Mouse (Mus musculus): ENCODE measurements at regions not wholly inside any gene's neighbourhood (a gene's known extent, or its start where the extent isn't known, plus 50 kb on each side); places are given as distances from the start of the nearest gene placed in this dataset.
"Not testable (repeated sequence)": the region's sequence is repeated elsewhere in the genome, so short reads cannot be mapped to it uniquely, and the experiment has no call there.

- no peak for DNase-seq (ENCODE audit: low spot score in 2 of 2)
Observed at GRCm38 (mm10) chr7:95954511-95954910, 216.5 kb upstream of the Tenm4 start.

DNA sequence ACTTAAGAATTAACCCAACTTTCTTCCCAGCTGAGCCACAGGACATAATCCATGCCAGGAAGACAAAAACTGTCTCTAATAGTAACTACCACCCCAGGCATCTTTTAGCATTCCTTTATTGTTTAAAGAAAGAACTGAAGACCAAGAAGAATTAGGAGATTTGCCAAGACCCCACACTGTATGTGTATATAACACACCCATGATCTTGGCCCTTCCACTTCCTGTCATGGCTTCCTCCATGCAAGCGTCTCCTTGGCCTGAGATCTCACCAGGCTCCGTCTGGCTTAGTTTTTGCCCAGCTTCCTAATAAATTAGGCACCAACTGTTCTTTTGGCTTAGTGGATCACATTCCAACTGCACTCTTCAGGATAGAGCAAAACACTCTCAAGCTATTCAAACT is 215.9 kb upstream of the Tenm4 start:
- DNase-seq (ENCODE audit: low spot score in 2 of 2), result no peak

DNA sequence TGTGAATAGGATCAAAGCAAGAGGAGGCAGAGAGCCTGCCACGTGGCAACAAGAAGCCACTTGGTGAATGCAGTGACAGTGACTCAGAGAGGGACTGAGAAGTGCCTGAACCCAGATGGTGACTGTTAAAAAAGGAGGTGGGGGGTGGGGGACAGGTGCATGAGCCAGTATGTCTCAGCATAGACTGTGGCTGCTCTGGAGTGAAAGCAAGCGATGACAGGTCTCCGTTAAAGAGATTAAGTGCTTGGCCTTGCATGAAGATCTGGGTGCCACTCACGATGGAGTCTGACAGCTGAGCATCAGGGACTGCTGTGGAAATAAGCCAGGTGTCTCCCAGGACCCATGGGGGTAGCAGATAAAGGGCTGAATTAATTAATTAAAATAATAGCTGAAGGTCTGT is 212.0 kb upstream of the Tenm4 start:
- no peak for DNase-seq (ENCODE audit: low spot score in 2 of 2)

GRCm38 (mm10) chr7:95971863-95972262 is 199.2 kb upstream of the Tenm4 start:
- no peak for DNase-seq (ENCODE audit: low spot score in 2 of 2)

GRCm38 (mm10) chr7:95974085-95974484 is 197.0 kb upstream of the Tenm4 start:
- DNase-seq (ENCODE audit: low spot score in 2 of 2), result no peak

DNA sequence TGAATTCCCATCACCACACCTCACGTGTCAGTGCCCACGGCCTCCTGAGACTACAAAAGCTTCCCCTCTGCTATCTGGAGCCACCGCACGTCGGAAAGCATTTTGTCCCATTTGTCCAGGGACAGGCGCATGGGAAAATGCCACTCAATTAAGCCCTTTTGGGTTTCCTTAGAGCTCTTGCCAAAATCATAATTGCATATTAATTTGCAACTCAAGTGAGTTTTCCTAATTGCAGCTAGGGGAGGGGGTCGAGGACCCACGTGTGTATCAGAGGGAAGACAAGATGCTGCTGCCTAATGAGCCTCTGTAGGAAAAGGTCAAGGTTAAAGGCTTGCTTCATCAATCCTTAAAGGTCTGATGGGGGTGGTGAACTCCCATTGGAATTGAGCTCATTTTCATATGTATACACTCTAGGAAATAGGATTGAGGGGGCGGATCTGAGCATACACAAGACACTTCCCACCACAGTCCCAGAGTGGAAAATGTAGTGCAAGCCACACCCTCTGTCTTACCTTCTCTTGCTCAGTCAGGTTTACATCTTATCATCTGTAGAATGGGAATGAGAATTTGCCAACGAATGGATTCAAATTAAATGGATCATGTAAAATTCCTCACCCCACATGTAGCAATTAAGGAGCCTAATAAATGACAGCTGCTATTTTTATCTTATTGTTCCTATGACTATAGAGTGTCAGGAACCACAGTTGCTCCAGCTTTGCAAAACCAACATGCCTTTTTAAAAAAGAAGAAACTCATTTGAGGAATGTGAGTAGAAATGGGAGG is 179.6 kb upstream of the Tenm4 start:
- no peak for DNase-seq (ENCODE audit: low spot score in 2 of 2)

DNA sequence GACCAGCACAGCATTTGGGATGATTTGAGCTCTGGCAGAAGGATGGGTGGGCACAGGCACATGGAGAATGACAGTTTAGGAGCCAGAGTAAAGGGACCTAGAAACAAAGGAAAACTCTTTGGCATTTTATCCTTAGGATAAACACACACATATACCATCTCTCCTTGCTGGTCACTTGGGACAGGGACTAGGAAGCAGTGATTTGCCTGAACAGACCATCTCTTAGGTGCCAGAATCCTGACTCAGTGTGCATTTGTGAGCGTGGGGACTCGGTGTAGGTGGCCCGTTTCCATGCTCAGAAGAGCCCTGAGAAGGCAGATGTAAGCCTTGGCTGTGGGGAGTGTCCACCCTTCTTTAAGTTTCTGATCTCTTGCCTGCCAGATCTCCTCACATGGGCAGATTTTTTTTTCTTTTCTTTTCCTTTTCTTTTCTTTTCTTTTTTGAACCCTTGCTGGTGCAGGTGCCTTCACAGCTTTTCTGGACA is 179.0 kb upstream of the Tenm4 start:
- DNase-seq (ENCODE audit: low spot score in 2 of 2), result no peak

GRCm38 (mm10) chr7:95992521-95992920 is 178.5 kb upstream of the Tenm4 start:
- DNase-seq (ENCODE audit: low spot score in 2 of 2), result no peak

DNA sequence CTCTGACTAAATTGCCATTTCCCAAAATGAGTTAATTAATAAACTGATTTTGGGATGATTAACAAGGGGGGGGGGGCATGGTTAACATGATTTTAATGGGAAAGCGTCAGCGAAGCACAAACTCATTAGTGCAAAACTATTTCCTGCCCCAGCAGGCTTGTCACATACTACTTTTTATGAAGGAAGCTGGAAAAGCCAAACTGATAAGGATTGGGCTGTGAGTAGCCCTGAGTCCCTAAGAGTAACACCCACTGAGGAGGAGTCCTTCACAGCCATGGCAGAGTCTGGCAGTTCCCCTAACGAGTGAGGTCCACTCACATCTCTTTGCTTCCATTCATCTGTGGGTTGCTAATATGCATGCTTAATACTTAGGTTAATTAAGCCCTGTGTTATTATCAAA is 173.9 kb upstream of the Tenm4 start:
- no peak for DNase-seq (ENCODE audit: low spot score in 2 of 2)

DNA sequence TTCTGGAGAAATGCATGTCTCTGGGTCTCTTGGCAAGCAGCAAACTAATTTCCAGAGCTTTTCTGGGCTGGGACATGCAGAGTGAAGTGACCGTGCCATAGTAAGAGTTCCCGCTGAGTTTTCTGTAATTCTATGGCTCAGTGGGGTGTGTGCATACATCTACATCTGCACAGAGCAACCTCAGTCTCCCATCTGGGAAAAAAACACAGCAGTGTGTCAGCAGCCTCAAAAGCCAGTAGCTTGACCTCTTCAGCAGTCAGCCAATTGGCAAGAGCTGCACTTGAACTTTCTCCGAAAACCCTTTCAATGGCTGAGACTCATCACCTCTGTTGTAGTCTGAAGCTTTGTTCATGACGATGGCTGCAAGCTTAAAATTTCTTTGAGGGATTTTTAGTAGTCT is 171.9 kb upstream of the Tenm4 start:
- no peak for DNase-seq (ENCODE audit: low spot score in 2 of 2)

DNA sequence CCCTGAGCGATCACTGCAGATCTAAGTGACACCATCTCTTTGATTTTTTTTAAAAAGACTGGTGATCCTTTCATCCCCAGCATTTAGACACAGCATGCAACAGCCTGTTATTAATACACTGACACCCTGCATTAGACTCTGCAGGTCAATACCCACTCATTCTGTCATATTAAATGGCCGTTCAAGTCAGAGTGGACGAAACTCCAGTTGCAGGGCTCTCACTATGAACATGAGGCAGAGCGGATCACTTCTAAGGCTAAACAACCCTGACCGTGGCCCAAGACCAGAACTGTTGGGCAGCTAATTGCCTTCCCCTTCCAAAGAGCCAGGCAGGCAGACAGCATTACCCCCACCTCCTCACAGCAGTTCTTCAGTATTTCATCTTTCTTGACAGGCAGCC is 168.6 kb upstream of the Tenm4 start:
- no peak for DNase-seq (ENCODE audit: low spot score in 2 of 2)

- no peak for DNase-seq (ENCODE audit: low spot score in 2 of 2)
Observed at GRCm38 (mm10) chr7:96006299-96006698, 164.7 kb upstream of the Tenm4 start.

- peak in 1 of 2 experiments; percentile 22 for DNase-seq (ENCODE audit: low spot score in 2 of 2)
Observed at GRCm38 (mm10) chr7:96013008-96013407, 158.0 kb upstream of the Tenm4 start.

DNA sequence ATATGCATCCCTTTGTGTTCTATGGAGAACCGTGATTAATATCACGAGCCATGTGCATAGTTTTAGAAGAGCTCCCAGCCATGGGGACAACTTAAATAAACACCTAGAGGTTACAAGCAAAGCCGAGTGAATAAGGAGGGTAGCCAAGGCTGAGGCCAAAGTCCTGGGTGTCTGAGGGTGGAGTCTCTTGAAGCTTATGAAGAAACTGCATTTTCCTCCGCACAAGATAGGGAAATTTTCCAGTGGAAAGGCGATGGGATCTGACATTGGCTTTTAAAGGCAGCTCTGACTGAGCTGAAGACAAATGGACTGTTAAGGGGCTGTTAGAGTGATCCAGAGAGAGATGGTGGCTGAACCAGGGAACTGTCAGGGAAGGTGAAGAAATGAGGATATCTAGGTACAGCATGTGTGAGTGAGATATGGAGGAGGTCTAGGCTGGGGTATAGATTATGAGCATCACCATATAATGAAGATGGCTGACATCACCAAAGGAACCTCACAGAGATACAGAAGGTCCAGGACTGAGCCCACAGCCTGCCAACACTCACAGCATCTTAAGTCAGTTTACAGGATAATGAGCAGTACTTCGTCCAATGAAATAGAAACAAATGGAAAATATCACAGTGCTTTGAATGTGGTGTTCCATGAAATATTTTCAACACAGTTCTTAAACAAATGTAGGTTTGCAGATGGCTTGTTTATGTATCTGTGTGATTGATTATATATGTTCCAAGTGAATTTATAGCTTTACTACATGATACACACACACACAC is 153.7 kb upstream of the Tenm4 start:
- no peak for DNase-seq (ENCODE audit: low spot score in 2 of 2)

GRCm38 (mm10) chr7:96024048-96024447 is 147.0 kb upstream of the Tenm4 start:
- no peak for DNase-seq (ENCODE audit: low spot score in 2 of 2)

DNA sequence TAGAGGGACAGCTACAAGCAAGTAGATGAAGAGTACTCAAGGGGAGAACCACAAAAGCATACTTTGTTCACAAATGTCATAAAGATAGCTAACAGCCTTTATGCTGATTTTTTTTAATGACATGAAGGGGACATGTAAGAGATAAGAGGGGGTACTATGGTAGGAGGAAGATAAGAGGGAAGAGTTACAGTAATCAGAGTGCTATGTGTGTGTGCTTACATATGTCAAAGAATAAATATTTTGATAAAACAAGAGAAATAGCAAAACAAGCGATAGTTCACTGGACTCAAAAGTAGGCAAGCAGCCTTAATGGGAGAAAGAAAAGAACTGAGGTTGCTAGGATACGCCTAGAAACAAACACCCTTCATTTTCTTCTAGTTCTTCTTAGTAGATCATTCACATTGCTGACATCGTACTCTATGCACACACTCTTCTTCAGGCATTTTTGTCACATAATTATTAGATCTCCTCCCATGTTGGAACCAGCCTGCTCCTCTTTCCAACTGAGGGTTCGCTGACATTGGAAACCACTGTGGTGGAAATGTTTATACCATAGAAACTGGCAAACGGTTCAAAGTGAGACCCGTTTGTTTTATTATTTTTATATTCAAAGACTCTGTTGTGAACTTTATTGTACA is 144.1 kb upstream of the Tenm4 start:
- DNase-seq (ENCODE audit: low spot score in 2 of 2), result no peak

DNA sequence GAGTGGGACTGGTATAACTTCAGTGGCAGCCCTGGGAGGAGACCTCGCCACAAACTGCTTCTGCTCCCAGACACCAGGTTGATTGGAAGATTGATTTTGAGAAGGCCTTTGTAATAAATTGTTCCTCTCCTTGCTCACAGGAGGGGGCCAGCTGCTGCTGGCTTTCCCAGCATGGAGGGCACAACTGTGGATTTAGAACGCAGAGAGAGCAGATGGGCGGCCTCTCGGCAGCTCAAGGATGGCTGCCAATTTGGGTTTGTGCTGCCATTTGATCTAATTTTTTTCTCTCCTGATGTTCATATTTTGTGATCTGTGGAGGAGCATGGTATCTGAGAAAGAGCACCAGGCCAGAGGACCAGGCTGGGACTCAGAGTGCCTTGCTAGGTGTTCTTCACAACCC is 137.4 kb upstream of the Tenm4 start:
- DNase-seq (ENCODE audit: low spot score in 2 of 2), result no peak

DNA sequence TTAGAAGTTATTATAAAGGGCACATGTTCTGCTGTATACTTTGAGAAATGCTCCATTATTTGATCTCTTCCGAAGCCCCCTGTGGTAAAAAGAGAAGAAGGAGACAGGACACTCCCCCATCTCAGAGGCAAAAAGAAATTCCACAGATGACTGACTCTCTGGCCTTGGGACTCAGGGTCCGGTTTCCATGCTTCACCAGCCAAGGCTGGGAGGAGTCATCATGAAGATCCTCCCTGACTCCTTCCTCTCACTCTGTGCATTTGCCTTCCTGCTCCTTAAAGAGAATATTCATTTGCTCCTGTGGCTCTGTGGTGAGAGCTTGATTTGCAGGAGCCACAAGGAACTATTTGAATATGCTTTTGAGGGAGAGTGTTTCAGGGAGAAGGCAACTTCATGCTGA is 135.6 kb upstream of the Tenm4 start:
- DNase-seq (ENCODE audit: low spot score in 2 of 2), result no peak

DNA sequence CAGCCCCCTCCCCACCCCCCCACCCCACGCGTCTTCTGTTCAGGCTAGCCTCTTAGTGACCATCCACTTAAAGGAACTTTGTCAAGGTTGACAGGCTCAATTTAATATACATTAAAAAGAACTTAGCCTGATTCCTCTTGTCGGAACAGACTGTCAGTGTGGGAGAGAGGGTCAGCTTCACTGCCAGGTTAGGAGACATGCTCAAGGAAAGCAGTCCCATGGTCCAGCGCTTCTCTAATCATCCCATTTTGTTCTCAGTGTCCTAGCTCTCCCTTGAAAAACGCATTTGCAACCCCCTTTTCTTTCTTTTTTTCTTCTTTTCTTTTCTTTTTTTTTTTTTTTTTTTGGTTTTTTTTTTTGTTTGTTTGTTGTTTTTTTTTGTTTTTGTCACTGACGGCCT is 131.4 kb upstream of the Tenm4 start:
- DNase-seq (ENCODE audit: low spot score in 2 of 2), result no peak

DNA sequence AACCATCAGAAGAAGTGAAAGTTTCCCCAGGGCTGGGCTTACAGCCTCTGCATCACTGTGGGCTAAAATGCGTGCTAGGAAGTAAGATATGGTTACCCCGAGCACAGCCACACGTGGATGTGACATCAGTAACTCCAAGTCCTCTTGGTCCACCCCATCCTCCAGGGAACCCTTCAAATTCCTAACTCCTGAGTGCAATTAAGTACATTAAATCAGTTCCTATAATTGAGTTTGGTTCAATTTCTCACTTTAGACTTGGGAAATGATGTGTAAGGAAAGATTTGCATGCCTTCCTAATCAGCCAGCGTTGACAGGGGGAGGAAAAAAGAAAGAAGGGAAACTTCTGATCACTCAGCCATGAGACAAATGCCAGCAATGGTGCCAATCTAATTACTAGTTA is 129.2 kb upstream of the Tenm4 start:
- no peak for DNase-seq (ENCODE audit: low spot score in 2 of 2)

GRCm38 (mm10) chr7:96051631-96052030 is 119.4 kb upstream of the Tenm4 start:
- no peak for DNase-seq (ENCODE audit: low spot score in 2 of 2)

DNA sequence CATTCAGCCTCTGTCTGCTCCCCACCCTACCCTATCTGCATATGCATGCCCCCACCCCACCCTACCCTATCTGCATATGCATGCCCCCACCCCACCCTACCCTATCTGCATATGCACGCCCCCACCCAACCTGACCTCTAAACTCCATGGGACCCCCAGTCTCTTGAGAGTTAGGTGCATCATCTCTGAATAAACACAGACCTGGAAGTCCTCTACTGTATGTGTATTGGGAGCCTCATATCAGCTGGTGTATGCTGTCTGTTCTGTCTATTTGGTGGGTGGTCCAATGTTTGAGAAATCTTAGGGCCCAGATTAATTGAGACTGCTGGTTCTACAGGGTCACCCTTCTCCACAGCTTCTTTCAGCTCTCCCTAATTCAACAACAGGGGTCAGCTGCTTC is 109.4 kb upstream of the Tenm4 start:
- not testable (repeated sequence) for DNase-seq (ENCODE audit: low spot score in 2 of 2)

DNA sequence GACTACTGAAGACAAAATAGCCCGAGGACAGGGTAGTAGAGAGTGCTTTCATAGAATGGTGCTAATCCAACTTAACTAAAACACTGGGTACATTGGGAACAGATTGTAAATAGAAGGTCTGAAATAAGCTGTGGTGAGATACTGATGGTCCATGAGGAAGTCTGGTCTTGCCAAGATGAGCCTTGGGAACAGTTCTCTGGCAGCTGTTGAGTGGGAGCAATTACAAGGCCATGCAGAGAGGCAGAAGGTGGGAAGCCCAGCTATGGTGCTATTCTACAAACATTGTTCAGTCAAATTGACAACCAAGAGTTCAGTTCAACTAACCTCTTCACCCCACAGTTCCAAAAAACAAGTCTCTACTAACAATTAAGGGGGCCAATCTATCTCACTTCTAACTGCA is 92.5 kb upstream of the Tenm4 start:
- peak; percentile 10 to 50 for DNase-seq (ENCODE audit: low spot score in 2 of 2)

Measured in frontal cortex, postnatal 36 days (tissue).